Mouse (Mus musculus) liver, embryonic 11.5 days (tissue): ENCODE measurements around the gene Gm42791. TPM values are rescaled to one million over a fixed set of nuclear protein-coding genes. Genes with fewer than 3 reads are reported as not detected.

Experiments used
- ATAC-seq: fragments of 200-750 bp; cut with Nextera tagmentation; replicated peaks from 2 replicates; pipeline ENCODE4 v1.8.0; 2017; ENCODE audit warnings: moderate number of reproducible peaks, mild to moderate bottlenecking, moderate TSS enrichment, moderate library complexity; ENCODE audit not compliant: low FRiP score
- DNase-seq: peaks from one replicate; pipeline ENCODE4 v3.0.0-alpha.2; 2017; ENCODE audit warnings: low spot score
- H3K27ac ChIP-seq: fragments of 300-500 bp; sonication (generic); 2 replicates; pipeline ENCODE4 v1.5.1; 2014; ENCODE audit warnings: mild to moderate bottlenecking, low read depth, low read length, control low read depth
- H3K27me3 ChIP-seq: fragments of 300-500 bp; sonication (generic); replicated peaks from 2 replicates; pipeline ENCODE4 v1.6.1; 2014; ENCODE audit warnings: low read length, mixed read lengths; ENCODE audit not compliant: control insufficient read depth, insufficient read depth
- H3K36me3 ChIP-seq: fragments of 300-500 bp; sonication (generic); 2 replicates; pipeline ENCODE4 v1.6.1; 2014; ENCODE audit warnings: mild to moderate bottlenecking, low read length, moderate library complexity, mixed read lengths; ENCODE audit not compliant: control insufficient read depth, insufficient read depth
- H3K4me1 ChIP-seq: fragments of 300-500 bp; sonication (generic); replicated peaks from 2 replicates; pipeline ENCODE4 v1.6.1; 2014; ENCODE audit warnings: low read length, mixed read lengths; ENCODE audit not compliant: control insufficient read depth, insufficient read depth
- H3K4me2 ChIP-seq: fragments of 300-500 bp; sonication (generic); 2 replicates; pipeline ENCODE4 v1.6.1; 2014; ENCODE audit warnings: mild to moderate bottlenecking, control low read depth, moderate library complexity
- H3K4me3 ChIP-seq: fragments of 300-500 bp; sonication (generic); 2 replicates; pipeline ENCODE4 v1.5.1; 2014; ENCODE audit warnings: low read depth, low read length, control low read depth
- H3K9ac ChIP-seq: fragments of 300-500 bp; sonication (generic); 2 replicates; pipeline ENCODE4 v1.6.1; 2014; ENCODE audit warnings: low read depth, low read length, control low read depth
- H3K9me3 ChIP-seq: fragments of 300-500 bp; sonication (generic); 2 replicates; pipeline ENCODE4 v1.6.1; 2016; ENCODE audit warnings: low read length, inconsistent platforms, mixed read lengths; ENCODE audit not compliant: control insufficient read depth
- WGBS: fragments of 180-500 bp; shearing (Covaris S2); extraction: QIAGEN DNeasy Blood & Tissue Kit; methylation state at CpG from one replicate; pipeline ENCODE4 v1.1.7; 2014; 5-methylcytosine and 5-hydroxymethylcytosine counted together
- polyA plus RNA-seq: library from polyadenylated mRNA; unstranded; fragments of >200 nt; fragmentation: Nextera tagmentation; extraction: Ambion mirVana; gene quantifications from 2 replicates; pipeline ENCODE4 v1.2.1, GENCODE M21; 2014

The Gm42791 gene
- polyA plus RNA-seq, result not detected in 2 replicates

DNA sequence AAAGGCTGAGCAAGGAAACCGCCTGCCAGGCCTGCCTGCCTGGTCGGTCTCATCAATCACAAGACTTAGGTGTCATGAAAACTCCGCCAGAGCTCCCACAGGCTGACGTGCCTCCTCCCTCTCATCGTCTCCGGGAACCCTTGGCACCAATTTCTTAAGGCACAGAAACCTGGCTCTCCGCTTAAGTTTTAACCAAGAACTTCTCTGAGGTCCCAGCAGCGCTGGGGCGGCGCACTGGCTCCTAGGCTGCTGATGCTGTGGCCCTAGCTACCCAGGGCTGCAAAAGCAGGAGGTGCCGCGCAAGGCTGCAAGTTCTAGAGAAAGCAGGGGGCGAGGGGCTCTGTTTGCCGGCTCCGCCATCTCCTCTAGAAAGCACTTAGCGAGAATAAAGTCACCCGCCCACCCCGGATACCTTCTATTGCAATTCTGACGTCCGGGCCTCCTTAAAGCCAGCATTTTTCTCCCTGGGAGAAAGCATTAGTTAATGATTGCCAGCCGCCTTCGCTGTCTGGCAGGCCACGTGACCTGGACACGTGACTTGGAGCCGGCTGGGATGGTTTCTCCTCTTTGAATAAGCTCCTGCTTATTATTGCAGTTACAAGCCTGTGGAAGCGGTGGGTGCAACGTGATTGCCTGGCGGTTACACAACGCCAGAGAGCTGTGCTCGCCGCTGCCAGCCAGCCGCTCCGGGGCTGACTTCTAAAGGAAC lies at the start of gene Gm42791:
Gene Gm42791, minus strand, starts transcription at position 442 of the 709 bp plus-strand sequence.
- WGBS, result 3% methylated on average over 33 of the region's 33 CpGs
- Histone ChIP-seq H3K9ac (peak within 1 kb of the TSS; percentile 65), H3K4me1 (peaks cover 11% of the 10 kb centered on the region; the same call in 1 of the 2 replicates), H3K4me3 (peak within 1 kb of the TSS; percentile 57), H3K36me3 (no peaks in the 10 kb centered on the region), H3K27me3 (no peaks in the 10 kb centered on the region), H3K27ac (peak within 1 kb of the TSS; percentile 80), H3K9me3 (no peaks in the 10 kb centered on the region), H3K4me2 (peak within 1 kb of the TSS; percentile 77)
- ATAC-seq (peak; percentile 77), DNase-seq (peak; percentile 82)

DNA sequence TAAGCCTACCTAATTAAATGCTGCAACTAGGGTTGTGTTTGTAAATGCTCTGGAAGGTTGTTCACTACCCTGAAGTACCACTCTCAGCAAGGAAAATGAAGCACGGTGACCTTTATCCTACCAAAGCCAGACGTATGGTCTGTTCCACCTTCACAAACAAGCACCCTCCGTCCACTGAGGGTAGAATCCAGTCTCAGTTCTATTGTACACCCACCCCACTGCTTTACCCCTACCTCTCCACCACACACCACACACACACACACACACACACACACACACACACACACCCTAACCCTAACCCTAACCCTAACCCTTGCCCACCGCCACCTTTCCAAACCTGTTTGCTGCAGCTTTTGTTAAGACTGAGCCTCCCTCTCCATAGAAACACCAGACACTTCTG lies 49.1 kb upstream of the Gm42791 start:
- no peak overlapping the region for H3K27ac ChIP-seq
- H3K27me3 ChIP-seq, result no peaks in the 10 kb centered on the region
- 79% methylated on average over 4 of the region's 4 CpGs for WGBS
- H3K9ac ChIP-seq, result no peak overlapping the region
- no peak overlapping the region for H3K4me2 ChIP-seq
- peaks cover 18% of the 10 kb centered on the region for H3K36me3 ChIP-seq
- DNase-seq (no peak), ATAC-seq (0 out of 2 replicates have a peak, but pooled peaks have one; percentile 6)
- no peak overlapping the region for H3K4me3 ChIP-seq
- no peaks in the 10 kb centered on the region for H3K4me1 ChIP-seq
- 0 out of 2 replicates have a peak, but pooled peaks cover 4% of the 10 kb centered on the region for H3K9me3 ChIP-seq

DNA sequence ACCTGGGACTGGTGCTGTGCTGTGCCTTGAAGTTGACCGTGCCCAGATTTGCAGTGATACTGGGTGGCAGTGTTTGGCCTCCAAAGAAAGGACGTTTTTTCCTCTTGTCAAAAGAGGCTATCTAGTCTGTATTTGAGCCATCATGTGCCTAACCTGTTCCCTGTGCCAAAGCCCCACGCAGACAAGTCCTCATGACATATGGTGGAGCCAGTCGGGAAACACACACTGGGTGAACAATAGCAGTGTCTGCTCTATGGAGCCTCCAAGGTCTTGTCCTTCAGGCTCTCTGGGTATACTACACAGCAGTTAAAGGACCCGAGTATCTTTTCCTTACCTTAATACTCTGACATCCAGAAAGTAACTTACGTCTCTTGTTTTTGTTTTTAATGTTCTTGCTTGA lies 48.3 kb upstream of the Gm42791 start:
- H3K9me3 ChIP-seq, result 0 out of 2 replicates have a peak, but pooled peaks cover 4% of the 10 kb centered on the region
- peaks cover 14% of the 10 kb centered on the region for H3K36me3 ChIP-seq
- no peaks in the 10 kb centered on the region for H3K4me1 ChIP-seq
- 81% methylated on average over 6 of the region's 6 CpGs for WGBS
- H3K27ac ChIP-seq, result no peak overlapping the region
- DNase-seq, result no peak
- H3K9ac ChIP-seq, result no peak overlapping the region
- no peak overlapping the region for H3K4me3 ChIP-seq
- no peak for ATAC-seq
- no peaks in the 10 kb centered on the region for H3K27me3 ChIP-seq
- no peak overlapping the region for H3K4me2 ChIP-seq

DNA sequence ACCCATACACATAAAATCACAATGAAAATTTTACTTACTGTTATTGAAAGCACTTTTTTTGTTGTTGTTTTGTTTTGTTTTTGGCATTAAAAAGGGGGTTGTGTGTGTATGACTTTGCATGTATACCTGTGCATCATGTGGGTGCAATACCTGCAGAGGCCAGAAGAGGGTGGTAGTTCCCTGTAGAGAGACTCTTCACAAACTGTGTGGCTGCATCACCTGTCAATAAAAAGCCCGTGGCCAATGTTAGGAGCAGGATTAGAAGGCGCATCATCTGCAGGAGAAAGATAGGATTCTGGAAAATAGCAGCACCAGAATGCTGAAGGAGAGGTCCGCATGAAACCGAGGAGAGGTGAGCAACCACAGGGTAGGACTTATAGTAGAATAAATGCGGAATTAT lies 44.9 kb upstream of the Gm42791 start:
- Histone ChIP-seq H3K36me3 (no peaks in the 10 kb centered on the region; the same call in 1 of the 2 replicates), H3K27ac (no peak overlapping the region), H3K9ac (no peak overlapping the region), H3K4me2 (no peak overlapping the region), H3K27me3 (no peaks in the 10 kb centered on the region), H3K4me3 (no peak overlapping the region), H3K4me1 (no peaks in the 10 kb centered on the region), H3K9me3 (peaks cover 9% of the 10 kb centered on the region; the same call in 1 of the 2 replicates)
- WGBS, result 88% methylated on average over 5 of the region's 5 CpGs
- DNase-seq (no peak), ATAC-seq (no peak)

DNA sequence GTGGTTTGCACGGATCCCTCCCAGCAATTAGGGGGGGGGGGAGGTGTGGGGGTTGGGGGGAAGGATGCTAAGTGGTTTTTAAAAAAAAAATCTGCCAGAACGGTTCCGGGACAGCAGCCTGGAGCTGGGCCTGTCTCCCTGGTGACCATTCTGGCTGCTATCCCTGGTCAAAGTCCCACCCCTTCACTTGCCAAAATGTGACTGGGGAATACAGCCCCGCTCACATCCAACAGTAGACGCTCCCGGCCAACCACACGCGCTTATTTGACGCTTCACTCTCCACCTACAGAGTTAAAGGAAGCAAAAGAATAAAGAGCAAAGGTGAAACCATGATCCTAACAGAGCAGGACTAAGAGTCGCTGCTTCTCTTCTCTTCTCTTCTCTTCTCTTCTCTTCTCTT lies 42.8 kb upstream of the Gm42791 start:
- Histone ChIP-seq H3K9ac (no peak overlapping the region), H3K4me1 (no peaks in the 10 kb centered on the region), H3K4me3 (no peak overlapping the region), H3K9me3 (peaks cover 9% of the 10 kb centered on the region; the same call in 1 of the 2 replicates), H3K4me2 (no peak overlapping the region), H3K27me3 (no peaks in the 10 kb centered on the region), H3K27ac (no peak overlapping the region), H3K36me3 (no peaks in the 10 kb centered on the region)
- WGBS, result 35% methylated on average over 10 of the region's 10 CpGs
- DNase-seq (no peak), ATAC-seq (no peak)

DNA sequence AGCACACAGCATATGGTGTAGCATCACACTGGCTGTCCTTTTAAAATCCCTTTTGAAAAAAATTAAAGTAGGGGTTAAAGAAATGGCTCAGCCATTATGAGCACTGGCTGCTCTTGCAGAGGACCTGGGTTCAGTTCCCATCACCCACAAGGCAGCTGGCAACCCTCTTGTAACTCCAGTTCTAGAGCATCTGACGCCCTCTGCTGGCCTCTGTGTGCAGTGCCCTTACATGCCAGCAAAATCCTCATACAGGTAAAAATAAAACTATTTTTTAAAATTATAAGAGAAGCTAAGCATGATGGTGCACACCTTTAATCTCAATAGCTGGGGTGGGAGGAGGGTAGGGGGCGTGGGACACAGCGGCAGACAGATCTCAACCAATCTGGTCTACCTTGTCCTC lies 42.0 kb upstream of the Gm42791 start:
- Histone ChIP-seq H3K4me2 (no peak overlapping the region), H3K27me3 (no peaks in the 10 kb centered on the region), H3K36me3 (no peaks in the 10 kb centered on the region), H3K9ac (no peak overlapping the region), H3K27ac (no peak overlapping the region), H3K9me3 (peaks cover 9% of the 10 kb centered on the region; the same call in 1 of the 2 replicates), H3K4me1 (no peaks in the 10 kb centered on the region), H3K4me3 (no peak overlapping the region)
- no peak for ATAC-seq
- 85% methylated on average over 3 of the region's 3 CpGs for WGBS
- DNase-seq, result no peak

DNA sequence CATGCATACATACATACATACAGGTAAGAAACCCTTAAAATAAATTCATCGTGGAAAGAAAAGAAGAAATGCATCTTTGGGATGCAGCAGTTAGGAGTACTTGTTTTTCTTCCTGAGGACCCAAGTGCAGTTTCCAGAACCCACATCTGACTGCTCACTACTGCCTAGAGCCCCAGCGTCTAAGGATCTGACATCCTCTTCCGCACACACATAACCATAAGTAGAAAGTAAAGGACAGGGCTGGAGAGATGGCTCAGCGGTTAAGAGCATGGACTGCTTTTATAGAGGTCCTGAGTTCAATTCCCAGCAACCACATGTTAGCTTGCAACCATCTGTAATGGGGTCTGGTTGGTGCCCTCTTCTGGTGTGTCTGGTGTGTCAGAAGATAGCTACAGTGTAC lies 37.5 kb upstream of the Gm42791 start:
- 89% methylated on average over 4 of the region's 4 CpGs for WGBS

DNA sequence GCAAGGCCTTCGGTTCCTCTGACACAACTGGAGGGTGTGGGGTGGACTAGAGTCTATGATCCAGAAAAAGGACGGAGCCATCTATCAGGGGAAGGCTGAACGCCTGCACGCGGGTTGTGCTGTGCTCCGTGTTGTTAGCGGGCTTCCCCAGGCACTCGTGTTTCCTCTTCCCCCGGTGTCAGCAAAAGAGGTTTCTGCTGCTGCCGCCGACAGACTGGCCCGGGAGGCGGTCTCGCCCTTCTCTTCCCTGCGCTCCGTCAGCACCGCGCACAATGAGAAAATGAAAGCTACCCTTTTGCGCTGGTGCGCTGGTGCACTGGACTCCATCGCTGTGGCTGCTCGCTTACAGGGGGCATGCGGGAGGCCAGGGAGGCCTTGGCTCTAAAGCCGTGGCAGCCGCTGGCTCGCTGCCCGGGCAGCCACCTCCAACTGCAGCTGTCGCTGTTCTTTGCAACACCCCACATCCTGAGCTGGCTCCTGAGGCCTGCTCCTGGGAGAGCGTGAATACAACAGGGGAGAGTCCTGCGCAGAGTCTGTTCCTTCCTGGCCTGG lies 36.3 kb upstream of the Gm42791 start:
- Histone ChIP-seq H3K27ac (peak overlapping the region; percentile 14), H3K4me3 (peak overlapping the region; percentile 46), H3K9ac (peak overlapping the region; percentile 65), H3K27me3 (no peaks in the 10 kb centered on the region), H3K36me3 (no peaks in the 10 kb centered on the region), H3K9me3 (no peaks in the 10 kb centered on the region), H3K4me1 (peaks cover 6% of the 10 kb centered on the region), H3K4me2 (peak overlapping the region; percentile 63)
- DNase-seq, result peak; percentile 72
- WGBS, result 5% methylated on average over 30 of the region's 30 CpGs
- ATAC-seq, result peak; percentile 63

More for the DNA sequence above, 37.5 kb upstream of the Gm42791 start:
- DNase-seq (no peak), ATAC-seq (no peak)
- peaks cover 6% of the 10 kb centered on the region; the same call in 1 of the 2 replicates for H3K9me3 ChIP-seq
- no peak overlapping the region for H3K4me2 ChIP-seq
- H3K4me1 ChIP-seq, result peaks cover 6% of the 10 kb centered on the region
- H3K27me3 ChIP-seq, result no peaks in the 10 kb centered on the region
- H3K4me3 ChIP-seq, result no peak overlapping the region
- H3K9ac ChIP-seq, result no peak overlapping the region
- no peaks in the 10 kb centered on the region for H3K36me3 ChIP-seq
- H3K27ac ChIP-seq, result no peak overlapping the region
